Mouse (Mus musculus) intestine, embryonic 14.5 days (tissue): ENCODE measurements around the gene 1110032A03Rik. TPM values are rescaled to one million over a fixed set of nuclear protein-coding genes. Genes with fewer than 3 reads are reported as not detected.
A peak's percentile ranks its signal among the peaks of the same experiment; 100 is the strongest.

Experiments used
- ATAC-seq: fragments of 200-750 bp; cut with Nextera tagmentation; replicated peaks from 2 replicates; pipeline ENCODE4 v1.8.0; 2017; ENCODE audit warnings: low read depth, moderate number of reproducible peaks, moderate TSS enrichment, moderate library complexity; ENCODE audit not compliant: low FRiP score, low TSS enrichment
- DNase-seq: peaks from one replicate; pipeline ENCODE4 v3.0.0-alpha.2; 2018; ENCODE audit warnings: low spot score
- H3K27ac ChIP-seq: fragments of 300-500 bp; sonication (generic); 2 replicates; pipeline ENCODE4 v1.5.1; 2014; ENCODE audit warnings: low read depth, mild to moderate bottlenecking, control low read depth
- H3K27me3 ChIP-seq: fragments of 300-500 bp; sonication (generic); replicated peaks from 2 replicates; pipeline ENCODE4 v1.6.1; 2014; ENCODE audit warnings: low read length, control low read depth; ENCODE audit not compliant: control insufficient read depth, insufficient read depth
- H3K36me3 ChIP-seq: fragments of 300-500 bp; sonication (generic); 2 replicates; pipeline ENCODE4 v1.6.1; 2014; ENCODE audit warnings: low read length, control low read depth; ENCODE audit not compliant: control insufficient read depth, insufficient read depth
- H3K4me1 ChIP-seq: fragments of 300-500 bp; sonication (generic); replicated peaks from 2 replicates; pipeline ENCODE4 v1.6.1; 2014; ENCODE audit warnings: low read length, control low read depth, mixed read lengths; ENCODE audit not compliant: control insufficient read depth, insufficient read depth
- H3K4me2 ChIP-seq: fragments of 300-500 bp; sonication (generic); 2 replicates; pipeline ENCODE4 v1.6.1; 2014; ENCODE audit warnings: low read length
- H3K4me3 ChIP-seq: fragments of 300-500 bp; sonication (generic); 2 replicates; pipeline ENCODE4 v1.5.1; 2014; ENCODE audit warnings: low read depth, low read length, control low read depth, mixed read lengths
- H3K9ac ChIP-seq: fragments of 300-500 bp; sonication (generic); 2 replicates; pipeline ENCODE4 v1.6.1; 2014; ENCODE audit warnings: mild to moderate bottlenecking, low read length
- H3K9me3 ChIP-seq: fragments of 300-500 bp; sonication (generic); 2 replicates; pipeline ENCODE4 v1.6.1; 2016; ENCODE audit warnings: low read length, control low read depth; ENCODE audit not compliant: control insufficient read depth
- whole genome bisulfite sequencing: fragments of 180-500 bp; shearing (Covaris S2); extraction: QIAGEN DNeasy Blood & Tissue Kit; methylation state at CpG from one replicate; pipeline ENCODE4 v1.1.7; 2014; 5-methylcytosine and 5-hydroxymethylcytosine counted together
- polyA plus RNA-seq: library from polyadenylated mRNA; unstranded; fragments of >200 nt; fragmentation: Nextera tagmentation; extraction: Ambion mirVana; gene quantifications from 2 replicates; pipeline ENCODE4 v1.2.1, GENCODE M21; 2014

1110032A03Rik gene
- polyA plus RNA-seq, 1 experiment from 2014 or later = 32.0 TPM

- ATAC-seq (peak; percentile 82), DNase-seq (peak; percentile 82)
- Histone ChIP-seq H3K9ac (peak within 1 kb of the TSS; percentile 58), H3K36me3 (no peaks in the 10 kb centered on the region), H3K27ac (peak within 1 kb of the TSS; percentile 81), H3K27me3 (no peaks in the 10 kb centered on the region), H3K9me3 (no peaks in the 10 kb centered on the region), H3K4me3 (peak within 1 kb of the TSS; percentile 48), H3K4me2 (peak within 1 kb of the TSS; percentile 68), H3K4me1 (no peaks in the 10 kb centered on the region)
- WGBS = 2% methylated on average over 19 of the region's 19 CpGs
These were observed 29.1 kb downstream of the 1110032A03Rik start, which contains the start of gene 2310030G06Rik for GRCm38 (mm10) chr9:50746214-50746677. TSS of gene 2310030G06Rik (minus strand) at chr9:50746536.

- Histone ChIP-seq H3K9ac (peak overlapping the region; percentile 58), H3K27me3 (no peaks in the 10 kb centered on the region), H3K27ac (peak overlapping the region; percentile 81), H3K4me3 (peak overlapping the region; percentile 48), H3K4me1 (no peaks in the 10 kb centered on the region), H3K9me3 (no peaks in the 10 kb centered on the region), H3K4me2 (peak overlapping the region; percentile 68), H3K36me3 (no peaks in the 10 kb centered on the region)
- DNase-seq (peak; percentile 69), ATAC-seq (peak; percentile 76; the same call in 1 of the 2 replicates)
- 13% methylated on average over 7 of the region's 7 CpGs for WGBS
These were observed 29.5 kb downstream of the 1110032A03Rik start for GRCm38 (mm10) chr9:50745806-50746205.

- WGBS = 81% methylated on average over 2 of the region's 2 CpGs
- DNase-seq (no peak), ATAC-seq (no peak)
- Histone ChIP-seq H3K27me3 (no peaks in the 10 kb centered on the region), H3K4me2 (no peak overlapping the region), H3K27ac (no peak overlapping the region), H3K4me3 (no peak overlapping the region), H3K9ac (no peak overlapping the region), H3K4me1 (no peaks in the 10 kb centered on the region), H3K36me3 (0 out of 2 replicates have a peak, but pooled peaks cover 4% of the 10 kb centered on the region), H3K9me3 (no peaks in the 10 kb centered on the region)
These were observed 32.6 kb downstream of the 1110032A03Rik start for GRCm38 (mm10) chr9:50742744-50743143.

- DNase-seq (no peak), ATAC-seq (no peak)
- H3K27me3 ChIP-seq = no peaks in the 10 kb centered on the region
- no peaks in the 10 kb centered on the region for H3K4me1 ChIP-seq
- no peak overlapping the region for H3K4me3 ChIP-seq
- WGBS = 79% methylated on average over 3 of the region's 3 CpGs
- no peak overlapping the region for H3K9ac ChIP-seq
- H3K27ac ChIP-seq = no peak overlapping the region
- H3K9me3 ChIP-seq = no peaks in the 10 kb centered on the region
- H3K36me3 ChIP-seq = 0 out of 2 replicates have a peak, but pooled peaks cover 4% of the 10 kb centered on the region
- no peak overlapping the region for H3K4me2 ChIP-seq
These were observed 33.1 kb downstream of the 1110032A03Rik start for GRCm38 (mm10) chr9:50742261-50742660.

- ATAC-seq = no peak
- Histone ChIP-seq H3K4me3 (no peak overlapping the region), H3K27ac (no peak overlapping the region), H3K9ac (no peak overlapping the region), H3K4me1 (no peaks in the 10 kb centered on the region), H3K4me2 (no peak overlapping the region), H3K9me3 (no peaks in the 10 kb centered on the region), H3K27me3 (no peaks in the 10 kb centered on the region), H3K36me3 (0 out of 2 replicates have a peak, but pooled peaks cover 4% of the 10 kb centered on the region)
- WGBS = 86% methylated on average over 14 of the region's 14 CpGs
- DNase-seq = no peak
These were observed 34.2 kb downstream of the 1110032A03Rik start for GRCm38 (mm10) chr9:50740867-50741784.

GRCm38 (mm10) chr9:50738914-50739870 lies 36.1 kb downstream of the 1110032A03Rik start, which contains the start of gene Dixdc1:
TSS of gene Dixdc1 (minus strand) at chr9:50739517.
- peak within 1 kb of the TSS; percentile 51 for H3K4me2 ChIP-seq
- WGBS = 12% methylated on average over 36 of the region's 36 CpGs
- H3K27ac ChIP-seq = peak within 1 kb of the TSS; percentile 59
- H3K9me3 ChIP-seq = no peaks in the 10 kb centered on the region
- DNase-seq (peak; percentile 97), ATAC-seq (peak; percentile 98)
- H3K4me3 ChIP-seq = peak within 1 kb of the TSS; percentile 30
- H3K27me3 ChIP-seq = no peaks in the 10 kb centered on the region
- H3K4me1 ChIP-seq = no peaks in the 10 kb centered on the region
- H3K9ac ChIP-seq = no peak within 1 kb of the TSS
- 0 out of 2 replicates have a peak, but pooled peaks cover 4% of the 10 kb centered on the region for H3K36me3 ChIP-seq

GRCm38 (mm10) chr9:50734989-50735388 lies 40.3 kb downstream of the 1110032A03Rik start:
- Histone ChIP-seq H3K36me3 (0 out of 2 replicates have a peak, but pooled peaks cover under 1% of the 10 kb centered on the region), H3K4me1 (no peaks in the 10 kb centered on the region), H3K9me3 (no peaks in the 10 kb centered on the region), H3K4me3 (no peak overlapping the region), H3K27ac (no peak overlapping the region), H3K9ac (no peak overlapping the region), H3K27me3 (no peaks in the 10 kb centered on the region), H3K4me2 (peak overlapping the region; percentile 18; the same call in 1 of the 2 replicates)
- no peak for ATAC-seq
- peak; percentile 65 for DNase-seq
- WGBS = 6% methylated on average over 9 of the region's 9 CpGs

- ATAC-seq (no peak), DNase-seq (no peak)
- 24% methylated on average over 4 of the region's 4 CpGs for WGBS
- Histone ChIP-seq H3K4me2 (no peak overlapping the region), H3K9ac (no peak overlapping the region), H3K27ac (no peak overlapping the region), H3K4me1 (no peaks in the 10 kb centered on the region), H3K27me3 (no peaks in the 10 kb centered on the region), H3K4me3 (no peak overlapping the region), H3K36me3 (no peaks in the 10 kb centered on the region), H3K9me3 (no peaks in the 10 kb centered on the region)
These were observed 42.8 kb downstream of the 1110032A03Rik start for GRCm38 (mm10) chr9:50732560-50732959.
